Mouse (Mus musculus) ES-E14 (cell line): ENCODE results near the gene Pik3ap1. TPM values are rescaled to one million over a fixed set of nuclear protein-coding genes. Genes with fewer than 3 reads are reported as not detected.

Source experiments
- DNase-seq: peaks from one replicate; pipeline ENCODE4 v3.0.0-alpha.2; 2013; ENCODE audit warnings: low read depth, low spot score
- H3K27ac ChIP-seq: 2 replicates; pipeline ENCODE4 v1.5.1; 2012; ENCODE audit warnings: low read depth, mild to moderate bottlenecking, low read length, moderate library complexity, mixed read lengths; ENCODE audit not compliant: poor library complexity, insufficient read depth, severe bottlenecking
- H3K36me3 ChIP-seq: 2 replicates; pipeline ENCODE4 v1.6.1; 2012; ENCODE audit warnings: mild to moderate bottlenecking, low read length, moderate library complexity, mixed read lengths; ENCODE audit not compliant: control insufficient read depth, poor library complexity, insufficient read depth, severe bottlenecking
- H3K4me1 ChIP-seq, 2 experiments: fragments of 150-350 bp in 1 of 2; sonication (generic) in 1 of 2; 2 replicates each; pipeline ENCODE4 v1.6.1; 2012; ENCODE audit warnings: low read length in 2 of 2, mild to moderate bottlenecking in 1 of 2, mixed read lengths in 1 of 2; ENCODE audit not compliant: control insufficient read depth in 2 of 2, insufficient read depth in 2 of 2, poor library complexity in 1 of 2
- H3K4me3 ChIP-seq, 2 experiments: fragments of 150-350 bp in 1 of 2; sonication (generic) in 1 of 2; 2 replicates each; pipeline ENCODE4 v1.5.1; 2012; ENCODE audit warnings: low read length in 2 of 2, low read depth in 1 of 2, mild to moderate bottlenecking in 1 of 2, mixed read lengths in 1 of 2; ENCODE audit not compliant: insufficient read depth in 1 of 2, poor library complexity in 1 of 2, severe bottlenecking in 1 of 2
- H3K9ac ChIP-seq: 2 replicates; pipeline ENCODE4 v1.6.1; 2012; ENCODE audit warnings: low read depth, mild to moderate bottlenecking, low read length, mixed read lengths; ENCODE audit not compliant: poor library complexity, insufficient read depth, severe bottlenecking
- H3K9me3 ChIP-seq: fragments of 150-350 bp; sonication (generic); 2 replicates; pipeline ENCODE4 v1.6.1; 2012; ENCODE audit warnings: low read depth, mild to moderate bottlenecking, low read length; ENCODE audit not compliant: control insufficient read depth, insufficient read depth
- CHD2 ChIP-seq: IDR thresholded peaks from 2 replicates; pipeline ENCODE4 v1.6.1; 2014; ENCODE audit warnings: mild to moderate bottlenecking, low read depth, low read length, inconsistent platforms
- HCFC1 ChIP-seq: IDR thresholded peaks from 2 replicates; pipeline ENCODE4 v1.6.1; 2012; ENCODE audit warnings: low read length, inconsistent platforms, borderline replicate concordance; ENCODE audit not compliant: insufficient read depth
- MAFK ChIP-seq: IDR thresholded peaks from 2 replicates; pipeline ENCODE4 v1.6.1; 2014; ENCODE audit warnings: mild to moderate bottlenecking, low read depth, low read length, inconsistent platforms; ENCODE audit not compliant: insufficient read depth
- ZC3H11A ChIP-seq: IDR thresholded peaks from 2 replicates; pipeline ENCODE4 v1.6.1; 2012; ENCODE audit warnings: low read depth, mild to moderate bottlenecking, inconsistent platforms, low read length, borderline replicate concordance
- ZNF384 ChIP-seq: IDR thresholded peaks from 2 replicates; pipeline ENCODE4 v1.6.1; 2012; ENCODE audit warnings: low read depth, low read length, inconsistent platforms
- in situ Hi-C, 2 experiments: fragments of 600-800 bp; cut with MboI; formaldehyde crosslinking; loops; one replicate each; pipeline ENCODE4 v1.15.1; 2025; ENCODE audit warnings: low sequenced_read_pairs in 2 of 2, inconsistent platforms in 1 of 2; ENCODE audit not compliant: unreplicated experiment in 2 of 2
- total RNA-seq: library from RNA; depleted of rRNA; stranded (reverse); fragments of 300-350 nt; gene quantifications from 2 replicates; pipeline ENCODE4 v1.2.3, GENCODE M21; 2012

Gene Pik3ap1
- total RNA-seq, 1 experiment = 1.1 TPM

DNA sequence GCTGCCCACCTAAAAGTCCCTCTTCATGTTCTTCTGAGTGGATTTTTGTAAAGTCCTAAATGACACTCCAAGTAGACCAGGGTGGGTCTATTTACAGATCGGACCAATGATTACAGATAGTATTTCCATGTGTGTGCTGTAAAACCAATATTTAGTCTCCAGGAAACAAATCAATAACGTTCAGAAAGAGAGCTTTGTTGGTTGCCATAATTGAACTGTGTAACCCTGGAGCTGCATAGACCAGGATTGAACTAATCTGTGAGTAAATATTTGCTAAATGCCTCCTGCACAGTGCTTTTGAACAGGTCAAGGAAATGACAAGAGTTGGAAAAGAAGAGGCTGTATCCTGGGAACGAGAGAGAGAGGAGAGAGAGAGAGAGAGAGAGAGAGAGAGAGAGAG, 109.3 kb downstream of the Pik3ap1 start:
- no peak overlapping the region for H3K27ac ChIP-seq
- H3K36me3 ChIP-seq = no peaks in the 10 kb centered on the region
- H3K4me1 ChIP-seq = no peaks in the 10 kb centered on the region
- no peaks in the 10 kb centered on the region for H3K9me3 ChIP-seq
- in situ Hi-C loops = no loop called here
- no peak overlapping the region for H3K4me3 ChIP-seq
- no peak overlapping the region for H3K9ac ChIP-seq
- TF ChIP-seq CHD2 (no peak), ZC3H11A (no peak), ZNF384 (no peak), MAFK (no peak), HCFC1 (no peak)
- no peak for DNase-seq

DNA sequence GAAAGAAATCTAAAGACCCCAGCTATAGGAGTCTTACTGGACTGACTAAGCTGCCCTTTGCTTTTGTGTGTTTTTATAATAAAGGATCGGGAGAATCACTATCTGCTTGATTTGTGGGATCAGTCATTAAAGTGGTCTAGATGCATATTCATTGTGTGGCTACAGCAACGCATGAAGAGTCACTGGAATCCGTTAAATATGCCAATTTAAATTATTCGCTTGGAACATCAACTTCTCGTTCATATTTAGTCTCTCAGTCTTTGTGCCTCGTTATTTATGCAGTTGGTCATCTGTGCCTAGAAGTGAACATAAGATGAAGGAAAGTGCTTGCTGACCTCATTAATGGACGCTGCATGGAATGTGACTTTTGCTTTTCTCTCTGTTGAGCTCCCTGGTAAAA, 114.0 kb downstream of the Pik3ap1 start:
- in situ Hi-C loops = no loop called here
- no peaks in the 10 kb centered on the region for H3K9me3 ChIP-seq

DNA sequence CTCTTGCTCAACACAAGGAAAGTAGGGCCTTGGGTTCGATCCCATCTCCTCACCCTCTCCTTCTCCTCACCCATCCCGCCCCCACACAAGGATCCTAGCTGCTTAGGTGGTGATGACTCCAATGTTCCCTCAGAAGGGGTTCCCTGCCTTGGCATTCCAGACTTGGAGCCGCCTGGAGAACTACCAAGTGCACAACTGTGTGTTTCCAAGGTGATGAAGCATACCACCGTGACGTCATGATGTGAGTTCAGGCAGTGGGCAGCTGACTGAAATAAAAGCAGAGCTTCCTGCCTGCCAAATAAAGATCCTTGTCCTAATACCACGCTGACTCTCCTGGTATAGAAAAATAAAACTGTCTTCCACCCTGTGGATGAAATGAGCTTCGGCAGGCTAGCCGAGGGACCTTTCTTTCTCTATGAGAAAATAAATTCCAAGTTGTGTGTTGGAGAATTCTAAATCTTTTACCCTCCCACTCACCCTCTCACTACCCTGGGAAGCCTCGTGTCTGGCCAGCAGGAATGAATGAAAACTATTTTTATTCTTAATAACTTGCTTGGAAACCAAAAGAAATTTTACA, 114.7 kb downstream of the Pik3ap1 start:
- H3K4me3 ChIP-seq = no peak overlapping the region
- H3K9ac ChIP-seq = no peak overlapping the region
- H3K9me3 ChIP-seq = no peaks in the 10 kb centered on the region
- H3K36me3 ChIP-seq = no peaks in the 10 kb centered on the region
- no peak overlapping the region for H3K27ac ChIP-seq
- in situ Hi-C loops = no loop called here
- DNase-seq = no peak
- TF ChIP-seq CHD2 (no peak), ZC3H11A (no peak), HCFC1 (no peak), MAFK (no peak), ZNF384 (no peak)
- H3K4me1 ChIP-seq = peaks cover 5 to 11% of the 10 kb centered on the region in 2 experiments

More for the DNA sequence above, 114.0 kb downstream of the Pik3ap1 start:
- no peak for DNase-seq
- Histone ChIP-seq H3K4me1 (peaks cover 5 to 6% of the 10 kb centered on the region in 2 experiments), H3K9ac (no peak overlapping the region), H3K27ac (no peak overlapping the region), H3K4me3 (no peak overlapping the region), H3K36me3 (no peaks in the 10 kb centered on the region)
- TF ChIP-seq HCFC1 = no peak
- TF ChIP-seq ZNF384 = no peak
- no peak for TF ChIP-seq CHD2
- TF ChIP-seq MAFK = no peak
- TF ChIP-seq ZC3H11A = no peak

DNA sequence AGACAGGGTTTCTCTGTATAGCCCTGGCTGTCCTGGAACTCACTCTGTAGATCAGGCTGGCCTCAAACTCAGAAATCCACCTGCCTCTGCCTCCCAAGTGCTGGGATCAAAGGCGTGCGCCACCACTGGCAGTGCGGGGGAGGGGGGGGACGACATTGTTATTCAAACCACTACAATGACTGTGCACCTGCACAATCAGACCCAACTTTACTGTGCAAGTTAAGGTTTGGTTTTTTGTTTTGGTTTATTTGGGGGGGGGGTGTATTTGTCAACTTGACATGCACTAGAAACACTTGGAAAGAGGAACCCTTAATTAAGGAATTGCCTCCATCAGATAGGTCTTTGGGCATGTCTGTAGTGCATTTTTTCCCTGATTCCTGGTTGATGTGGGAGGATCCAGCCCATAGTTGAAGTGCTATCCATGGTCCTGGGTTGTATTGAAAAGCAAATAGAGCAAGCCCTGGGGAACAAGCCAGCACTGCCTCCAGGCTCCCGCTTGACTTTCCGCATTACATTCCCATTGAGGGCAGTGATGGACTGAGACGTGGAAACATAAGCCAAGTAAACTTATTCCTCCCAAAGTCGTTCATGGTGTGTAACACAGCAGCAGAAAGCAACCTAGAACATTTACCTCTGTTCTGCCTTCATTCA, 118.5 kb downstream of the Pik3ap1 start:
- Histone ChIP-seq H3K27ac (no peak overlapping the region), H3K4me1 (peaks cover 6 to 13% of the 10 kb centered on the region in 2 experiments), H3K9me3 (no peaks in the 10 kb centered on the region), H3K9ac (no peak overlapping the region), H3K4me3 (no peak overlapping the region), H3K36me3 (no peaks in the 10 kb centered on the region)
- peak; percentile 72 for DNase-seq
- in situ Hi-C loops = no loop called here
- TF ChIP-seq HCFC1 = no peak
- no peak for TF ChIP-seq ZC3H11A
- no peak for TF ChIP-seq CHD2
- no peak for TF ChIP-seq ZNF384
- TF ChIP-seq MAFK = peak; percentile 55; the same call in 1 of the 2 replicates
